30 mouse cellular contexts compared by ENCODE assay signal in the genomic region with DNA sequence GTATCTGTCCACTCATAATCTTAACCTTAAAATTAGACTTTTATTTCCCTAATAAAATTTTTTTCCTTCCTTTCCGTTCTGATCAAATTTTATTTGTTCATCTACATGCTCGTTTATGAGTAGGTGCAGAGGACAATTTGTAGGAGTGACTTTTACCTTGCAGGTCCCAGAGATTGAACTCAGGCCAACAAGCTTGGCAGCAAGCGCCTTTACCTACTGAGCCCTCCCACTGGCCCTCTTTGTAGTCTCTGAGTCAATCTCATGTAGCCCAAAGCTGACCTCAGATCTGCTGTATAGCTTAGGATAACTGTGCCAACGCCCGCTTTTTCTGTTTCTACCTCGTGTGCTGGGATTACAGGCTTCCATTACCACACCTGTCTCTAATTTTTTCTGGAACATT. TPM values are rescaled to one million over a fixed set of nuclear protein-coding genes. Genes with fewer than 3 reads are reported as not detected.
A peak's percentile ranks its signal among the peaks of the same experiment; 100 is the strongest.
DNase-seq lines count a peak whose midpoint lies in the region; ATAC-seq lines count a peak whose summit lies in the region.
"Had no signal": no experiment of that assay in that cellular context is flagged by ENCODE, and none has a peak within 500 bp of the region (broad histone marks: within the 10 kb centered on the region; RNA-seq: fewer than 3 reads in every experiment).

No protein-coding gene starts in this region.

- peaks cover 27% of the 10 kb centered on the region for H3K4me1 ChIP-seq in hindbrain, embryonic 12.5 days

- no peak overlapping the region for H3K4me2 ChIP-seq in hindbrain, embryonic 12.5 days (replicated peaks)
- H3K4me2 ChIP-seq: embryonic facial prominence, embryonic 15.5 days; forebrain, embryonic 13.5 days; heart, embryonic 15.5 days; limb, embryonic 13.5 days; liver, embryonic 13.5 days; midbrain, embryonic 13.5 days; neural tube, embryonic 13.5 days; stomach, embryonic 15.5 days had no signal

- no peak overlapping the region for H3K27ac ChIP-seq in hindbrain, embryonic 12.5 days
- H3K27ac ChIP-seq: embryonic facial prominence, embryonic 15.5 days; forebrain, embryonic 13.5 days; heart, embryonic 10.5 days; heart, embryonic 15.5 days; limb, embryonic 13.5 days; liver, embryonic 13.5 days; midbrain, embryonic 13.5 days; neural tube, embryonic 13.5 days; stomach, embryonic 15.5 days had no signal

- no peak overlapping the region for H3K9ac ChIP-seq in hindbrain, embryonic 12.5 days
- H3K9ac ChIP-seq: embryonic facial prominence, embryonic 15.5 days; forebrain, embryonic 13.5 days; heart, embryonic 15.5 days; limb, embryonic 13.5 days; liver, embryonic 13.5 days; midbrain, embryonic 13.5 days; neural tube, embryonic 13.5 days; stomach, embryonic 15.5 days had no signal

- 91% methylated on average over 6 of the region's 6 CpGs for WGBS in hindbrain, embryonic 12.5 days

- H3K27me3 ChIP-seq in hindbrain, embryonic 12.5 days, result no peaks in the 10 kb centered on the region
- H3K27me3 ChIP-seq: embryonic facial prominence, embryonic 15.5 days; forebrain, embryonic 13.5 days; heart, embryonic 15.5 days; limb, embryonic 13.5 days; midbrain, embryonic 13.5 days; neural tube, embryonic 13.5 days; stomach, embryonic 15.5 days had no signal

- no peak overlapping the region for H3K4me3 ChIP-seq in hindbrain, embryonic 12.5 days
- H3K4me3 ChIP-seq: embryonic facial prominence, embryonic 15.5 days; forebrain, embryonic 13.5 days; heart, embryonic 10.5 days; heart, embryonic 15.5 days; limb, embryonic 13.5 days; liver, embryonic 13.5 days; megakaryocyte, embryonic 14.5 days; midbrain, embryonic 13.5 days; neural tube, embryonic 13.5 days; stomach, embryonic 15.5 days had no signal

- no peaks in the 10 kb centered on the region for H3K9me3 ChIP-seq in hindbrain, embryonic 12.5 days (replicated peaks)
- H3K9me3 ChIP-seq: embryonic facial prominence, embryonic 15.5 days; forebrain, embryonic 13.5 days; heart, embryonic 10.5 days; heart, embryonic 15.5 days; limb, embryonic 13.5 days; liver, embryonic 13.5 days; megakaryocyte, embryonic 14.5 days; midbrain, embryonic 13.5 days; neural tube, embryonic 13.5 days; stomach, embryonic 15.5 days had no signal

- DNase-seq in cerebellum, adult 11 months, result peak; percentile 46
- no peak for DNase-seq in cerebellum, postnatal 4 days (ENCODE audit: low spot score in 2 of 2)
- peak; percentile 25 for DNase-seq in urinary bladder, postnatal 14 days (ENCODE audit: low spot score)
- no peak for DNase-seq in urinary bladder, postnatal 4 days (ENCODE audit: low spot score in 2 of 2)
- peak; percentile 63 to 77 for DNase-seq in cerebellum, postnatal 14 days
- no peak for DNase-seq in right cerebral cortex, adult 18-20 months
- DNase-seq in frontal cortex, adult 2 months (ENCODE audit: extremely low spot score in 1 of 2, low spot score in 1 of 2), result no peak
- DNase-seq: adrenal gland, postnatal 10 days; gastrocnemius, postnatal 14 days; kidney, adult 9 months; kidney, postnatal 10 days; lung, adult 18-20 months; lung, postnatal 4 days; right cerebral cortex, postnatal 25 days had no signal

- no peaks in the 10 kb centered on the region for H3K36me3 ChIP-seq in hindbrain, embryonic 12.5 days
- H3K36me3 ChIP-seq: embryonic facial prominence, embryonic 15.5 days; G1E; heart, embryonic 10.5 days; heart, embryonic 15.5 days; limb, embryonic 13.5 days; liver, embryonic 13.5 days; midbrain, embryonic 13.5 days; neural tube, embryonic 13.5 days; stomach, embryonic 15.5 days had no signal

- ATAC-seq in hindbrain, embryonic 12.5 days (ENCODE audit: low FRiP score), result no peak
- ATAC-seq: forebrain, embryonic 13.5 days; hindbrain, postnatal 0 days; intestine, postnatal 0 days; lung, postnatal 0 days; midbrain, embryonic 13.5 days had no signal

RNA-seq across cellular contexts. Expression of a gene that starts 5.2 kb away (rescaled TPM):
- 28.1 and 36.2 TPM in 2 replicates for polyA plus RNA-seq in hindbrain, embryonic 12.5 days (2016; fragmentation: Nextera tagmentation; extraction: Ambion mirVana)
- polyA plus RNA-seq in frontal cortex, adult 2 months (2012; rRNA removed), result 132 and 173 TPM in 2 replicates

RNA-seq across cellular contexts. Expression of a gene that starts 19.3 kb away (rescaled TPM):
- polyA plus RNA-seq in hindbrain, embryonic 12.5 days (2016; fragmentation: Nextera tagmentation; extraction: Ambion mirVana), result 0.83 and 1.4 TPM in 2 replicates
- polyA plus RNA-seq in frontal cortex, adult 2 months (2012; rRNA removed), result 0.19 TPM in 1 of 2 replicates, not detected in the other
- polyA plus RNA-seq: C2C12; G1E; heart, embryonic 10.5 days; limb, embryonic 13.5 days; liver, embryonic 13.5 days; neural tube, embryonic 13.5 days had no signal

Comparison
In these comparisons a context has a peak if more than half of its experiments do, and no peak if none do; other contexts are left out.
1. DNase-seq: peak in cerebellum, adult 11 months (single experiment), urinary bladder, postnatal 14 days (single experiment) and cerebellum, postnatal 14 days (2 of 2); none in cerebellum, postnatal 4 days (0 of 2), urinary bladder, postnatal 4 days (0 of 2), right cerebral cortex, adult 18-20 months (single experiment) and frontal cortex, adult 2 months (0 of 2).